Mouse (Mus musculus) ES-E14 (cell line): ENCODE results near the gene Ppp2r3a. TPM values are rescaled to one million over a fixed set of nuclear protein-coding genes. Genes with fewer than 3 reads are reported as not detected.
A peak's percentile ranks its signal among the peaks of the same experiment; 100 is the strongest.

ENCODE experiments used
- DNase-seq: peaks from one replicate; pipeline ENCODE4 v3.0.0-alpha.2; 2013; ENCODE audit warnings: low read depth, low spot score
- H3K27ac ChIP-seq: 2 replicates; pipeline ENCODE4 v1.5.1; 2012; ENCODE audit warnings: low read depth, mild to moderate bottlenecking, low read length, moderate library complexity, mixed read lengths; ENCODE audit not compliant: poor library complexity, insufficient read depth, severe bottlenecking
- H3K36me3 ChIP-seq: 2 replicates; pipeline ENCODE4 v1.6.1; 2012; ENCODE audit warnings: mild to moderate bottlenecking, low read length, moderate library complexity, mixed read lengths; ENCODE audit not compliant: control insufficient read depth, poor library complexity, insufficient read depth, severe bottlenecking
- H3K4me1 ChIP-seq, 2 experiments: fragments of 150-350 bp in 1 of 2; sonication (generic) in 1 of 2; 2 replicates each; pipeline ENCODE4 v1.6.1; 2012; ENCODE audit warnings: low read length in 2 of 2, mild to moderate bottlenecking in 1 of 2, mixed read lengths in 1 of 2; ENCODE audit not compliant: control insufficient read depth in 2 of 2, insufficient read depth in 2 of 2, poor library complexity in 1 of 2
- H3K4me3 ChIP-seq, 2 experiments: fragments of 150-350 bp in 1 of 2; sonication (generic) in 1 of 2; 2 replicates each; pipeline ENCODE4 v1.5.1; 2012; ENCODE audit warnings: low read length in 2 of 2, low read depth in 1 of 2, mild to moderate bottlenecking in 1 of 2, mixed read lengths in 1 of 2; ENCODE audit not compliant: insufficient read depth in 1 of 2, poor library complexity in 1 of 2, severe bottlenecking in 1 of 2
- H3K9ac ChIP-seq: 2 replicates; pipeline ENCODE4 v1.6.1; 2012; ENCODE audit warnings: low read depth, mild to moderate bottlenecking, low read length, mixed read lengths; ENCODE audit not compliant: poor library complexity, insufficient read depth, severe bottlenecking
- H3K9me3 ChIP-seq: fragments of 150-350 bp; sonication (generic); 2 replicates; pipeline ENCODE4 v1.6.1; 2012; ENCODE audit warnings: low read depth, mild to moderate bottlenecking, low read length; ENCODE audit not compliant: control insufficient read depth, insufficient read depth
- CHD2 ChIP-seq: IDR thresholded peaks from 2 replicates; pipeline ENCODE4 v1.6.1; 2014; ENCODE audit warnings: mild to moderate bottlenecking, low read depth, low read length, inconsistent platforms
- HCFC1 ChIP-seq: IDR thresholded peaks from 2 replicates; pipeline ENCODE4 v1.6.1; 2012; ENCODE audit warnings: low read length, inconsistent platforms, borderline replicate concordance; ENCODE audit not compliant: insufficient read depth
- MAFK ChIP-seq: IDR thresholded peaks from 2 replicates; pipeline ENCODE4 v1.6.1; 2014; ENCODE audit warnings: mild to moderate bottlenecking, low read depth, low read length, inconsistent platforms; ENCODE audit not compliant: insufficient read depth
- ZC3H11A ChIP-seq: IDR thresholded peaks from 2 replicates; pipeline ENCODE4 v1.6.1; 2012; ENCODE audit warnings: low read depth, mild to moderate bottlenecking, inconsistent platforms, low read length, borderline replicate concordance
- ZNF384 ChIP-seq: IDR thresholded peaks from 2 replicates; pipeline ENCODE4 v1.6.1; 2012; ENCODE audit warnings: low read depth, low read length, inconsistent platforms
- in situ Hi-C, 2 experiments: fragments of 600-800 bp; cut with MboI; formaldehyde crosslinking; loops; one replicate each; pipeline ENCODE4 v1.15.1; 2025; ENCODE audit warnings: low sequenced_read_pairs in 2 of 2, inconsistent platforms in 1 of 2; ENCODE audit not compliant: unreplicated experiment in 2 of 2
- total RNA-seq: library from RNA; depleted of rRNA; stranded (reverse); fragments of 300-350 nt; gene quantifications from 2 replicates; pipeline ENCODE4 v1.2.3, GENCODE M21; 2012

Ppp2r3a gene
- total RNA-seq, 1 experiment, result 4.1 TPM

GRCm38 (mm10) chr9:101104931-101105330 is 146.7 kb downstream of the Ppp2r3a start:
- no peak overlapping the region for H3K9ac ChIP-seq

GRCm38 (mm10) chr9:101102288-101102687 is 149.3 kb downstream of the Ppp2r3a start:
- no peak for TF ChIP-seq HCFC1
- TF ChIP-seq ZC3H11A, result no peak
- no peak for TF ChIP-seq CHD2
- TF ChIP-seq MAFK, result no peak
- TF ChIP-seq ZNF384, result no peak
- H3K36me3 ChIP-seq, result peaks cover 11% of the 10 kb centered on the region
- no peak overlapping the region for H3K27ac ChIP-seq
- peaks cover 0 to 5% of the 10 kb centered on the region in 2 experiments; a peak in 1 of 4 replicates for H3K4me1 ChIP-seq
- in situ Hi-C loops, result no loop called here
- H3K9ac ChIP-seq, result no peak overlapping the region
- H3K4me3 ChIP-seq, result no peak overlapping the region
- H3K9me3 ChIP-seq, result no peaks in the 10 kb centered on the region
- no peak for DNase-seq

More at GRCm38 (mm10) chr9:101104931-101105330, 146.7 kb downstream of the Ppp2r3a start:
- no peak overlapping the region for H3K4me3 ChIP-seq
- H3K9me3 ChIP-seq, result no peaks in the 10 kb centered on the region
- TF ChIP-seq CHD2 (no peak), ZC3H11A (no peak), MAFK (no peak), HCFC1 (no peak), ZNF384 (no peak)
- 0 out of 4 replicates have a peak, but pooled peaks cover 0 to 2% of the 10 kb centered on the region in 2 experiments for H3K4me1 ChIP-seq
- no peak for DNase-seq
- peaks cover 8% of the 10 kb centered on the region for H3K36me3 ChIP-seq
- H3K27ac ChIP-seq, result no peak overlapping the region
- in situ Hi-C loops, result no loop called here

GRCm38 (mm10) chr9:101101547-101101946 is 150.0 kb downstream of the Ppp2r3a start:
- DNase-seq, result no peak
- peak; percentile 80 for TF ChIP-seq MAFK
- no peak for TF ChIP-seq ZNF384
- Histone ChIP-seq H3K9ac (peak overlapping the region; percentile 2; the same call in 1 of the 2 replicates), H3K36me3 (peaks cover 11% of the 10 kb centered on the region), H3K27ac (no peak overlapping the region), H3K4me3 (no peak overlapping the region), H3K4me1 (peaks cover 0 to 5% of the 10 kb centered on the region in 2 experiments; a peak in 1 of 4 replicates), H3K9me3 (no peaks in the 10 kb centered on the region)
- in situ Hi-C loops, result no loop called here

- no peak for DNase-seq
- peaks cover 0 to 5% of the 10 kb centered on the region in 2 experiments; a peak in 1 of 4 replicates for H3K4me1 ChIP-seq
- H3K27ac ChIP-seq, result no peak overlapping the region
- H3K36me3 ChIP-seq, result peaks cover 11% of the 10 kb centered on the region
- TF ChIP-seq ZC3H11A (no peak), CHD2 (no peak), HCFC1 (no peak), ZNF384 (no peak), MAFK (no peak)
- in situ Hi-C loops, result no loop called here
- no peak overlapping the region for H3K4me3 ChIP-seq
- H3K9ac ChIP-seq, result no peak overlapping the region
- no peaks in the 10 kb centered on the region for H3K9me3 ChIP-seq
Measured at GRCm38 (mm10) chr9:101100163-101100562, 151.4 kb downstream of the Ppp2r3a start.

GRCm38 (mm10) chr9:101099445-101099844 is 152.2 kb downstream of the Ppp2r3a start:
- in situ Hi-C loops, result no loop called here
- Histone ChIP-seq H3K4me3 (no peak overlapping the region), H3K4me1 (peaks cover 0 to 5% of the 10 kb centered on the region in 2 experiments; a peak in 1 of 4 replicates), H3K9ac (no peak overlapping the region), H3K36me3 (peaks cover 9% of the 10 kb centered on the region), H3K9me3 (no peaks in the 10 kb centered on the region), H3K27ac (no peak overlapping the region)
- TF ChIP-seq MAFK (no peak), ZNF384 (no peak), ZC3H11A (no peak), CHD2 (no peak), HCFC1 (no peak)
- no peak for DNase-seq
